Mouse (Mus musculus) spleen, postnatal 4 days (tissue): Measurements from ENCODE around the gene Tmem184b.
A peak's percentile ranks its signal among the peaks of the same experiment; 100 is the strongest.

Experiments
- DNase-seq, 2 experiments: peaks; one replicate each; pipeline ENCODE4 v3.0.0; 2022; ENCODE audit warnings: low spot score in 2 of 2

Gene Tmem184b

DNA sequence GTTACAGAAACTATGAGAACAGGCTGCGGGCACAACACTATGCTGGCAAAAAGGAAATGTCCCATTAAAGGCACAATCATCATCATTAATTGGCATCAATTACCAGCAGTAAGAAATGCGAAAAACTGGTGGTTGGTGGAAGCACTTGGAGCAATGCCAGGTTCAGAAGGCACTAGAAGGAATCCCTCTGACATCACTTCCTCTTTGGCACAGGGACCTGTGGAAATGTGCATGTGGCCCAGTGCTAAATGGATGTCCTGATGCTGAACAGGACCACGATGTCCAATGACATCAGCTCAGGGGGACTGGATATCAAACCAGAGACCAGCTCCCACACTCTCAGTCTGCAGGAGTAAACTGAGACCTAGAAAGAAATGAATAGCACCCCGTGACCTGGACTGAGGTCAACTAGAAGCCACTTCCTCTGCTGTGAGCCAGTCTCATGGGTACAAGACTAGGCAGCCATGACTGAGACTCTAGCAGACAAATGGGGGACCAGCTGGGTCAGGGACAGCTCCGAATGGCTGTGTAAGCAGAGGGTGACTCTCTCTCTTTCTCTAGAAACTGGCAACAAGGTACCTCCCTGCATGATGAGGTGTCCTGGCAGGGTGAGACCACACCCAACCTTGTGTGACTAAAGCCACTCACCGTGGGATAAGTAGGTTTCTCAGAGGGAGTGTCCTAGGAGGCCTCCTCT is 60.6 kb downstream of the Tmem184b start:
- DNase-seq: peak in 1 of 2 experiments; percentile 56

DNA sequence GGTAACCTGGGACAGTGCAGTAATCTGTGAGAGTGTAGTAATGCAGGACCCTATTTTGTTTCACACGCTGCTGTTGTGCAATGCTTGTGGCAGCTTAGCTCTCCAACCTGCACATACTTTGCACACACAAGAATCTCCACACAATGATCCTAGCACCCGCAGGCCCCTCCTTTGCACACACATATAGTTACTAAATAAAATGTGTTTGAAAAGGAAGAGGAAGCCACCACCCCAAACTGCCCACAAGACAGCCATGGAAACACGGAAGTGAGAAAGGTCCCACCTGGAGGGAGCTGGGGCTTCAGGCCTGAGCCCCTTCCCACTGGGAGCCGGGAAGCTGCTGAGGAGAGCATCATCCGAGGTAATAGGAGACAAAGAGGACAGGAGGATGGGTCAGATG is 64.4 kb downstream of the Tmem184b start:
- no peak for DNase-seq

DNA sequence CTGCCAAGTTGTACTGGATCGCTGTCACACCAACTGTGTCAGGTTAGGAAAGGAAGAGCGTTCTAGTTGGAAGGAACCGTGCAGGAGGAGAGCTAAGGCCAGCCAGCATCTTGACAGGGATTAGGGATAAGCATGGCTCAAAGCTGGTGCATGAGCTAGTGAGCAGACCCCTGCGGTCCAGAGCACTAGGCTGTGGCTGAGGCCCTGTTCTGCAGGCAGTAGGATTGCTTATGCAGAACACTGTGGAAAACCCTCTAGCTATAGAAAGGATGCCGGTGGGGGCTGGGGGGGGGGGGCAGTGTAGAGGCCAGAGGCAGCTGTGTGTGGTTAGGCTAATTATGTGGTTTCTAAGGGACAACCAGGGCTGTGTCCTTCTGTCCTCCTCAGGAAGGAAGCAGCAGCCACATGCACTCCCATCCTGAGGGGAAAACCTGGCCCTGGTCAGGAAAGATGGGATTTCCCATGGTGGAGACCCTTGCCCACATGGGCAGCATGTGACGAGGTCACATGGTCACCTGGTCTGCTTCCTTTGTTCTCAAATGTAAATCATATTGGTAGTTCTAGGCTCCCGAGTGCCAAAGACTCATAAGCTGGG is 68.2 kb downstream of the Tmem184b start:
- DNase-seq: no peak

DNA sequence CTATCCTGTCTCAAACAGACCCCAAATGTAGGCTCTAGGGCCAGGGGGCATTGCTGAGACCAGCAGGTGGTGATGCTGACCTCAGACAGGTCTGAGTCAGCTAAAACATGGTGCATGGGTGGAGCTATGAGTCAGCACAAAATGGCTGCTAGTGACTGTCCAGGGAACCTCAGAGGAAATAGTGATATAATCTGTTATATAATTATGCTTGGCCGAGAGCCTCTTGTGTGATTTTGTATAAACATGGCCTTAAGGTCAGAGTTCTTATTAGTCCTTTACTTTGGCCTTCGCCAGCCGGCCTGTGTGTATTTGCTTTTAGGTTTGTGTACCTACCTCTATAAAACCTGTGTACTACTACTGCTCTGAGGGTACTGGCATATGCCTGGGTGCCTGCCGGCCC is 70.0 kb downstream of the Tmem184b start:
- DNase-seq: no peak

DNA sequence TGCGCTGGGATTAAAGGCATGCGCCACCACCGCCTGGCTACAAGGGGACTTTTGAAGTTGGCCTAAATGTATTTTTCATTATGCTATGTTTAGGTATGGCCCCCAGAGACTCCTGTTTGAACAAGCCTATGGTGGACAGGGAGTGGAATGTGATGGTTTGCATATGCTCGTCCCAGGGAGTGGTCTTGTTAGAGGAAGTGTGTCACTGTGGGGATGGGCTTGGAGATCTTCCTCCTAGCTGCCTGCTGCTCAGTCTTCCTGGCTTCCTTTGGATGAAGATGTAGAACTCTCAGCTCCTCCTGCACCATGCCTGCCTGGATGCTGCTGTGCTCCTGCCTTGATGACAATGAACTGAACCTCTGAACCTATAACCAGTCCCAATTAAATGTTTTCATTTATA is 72.8 kb downstream of the Tmem184b start:
- no peak for DNase-seq

DNA sequence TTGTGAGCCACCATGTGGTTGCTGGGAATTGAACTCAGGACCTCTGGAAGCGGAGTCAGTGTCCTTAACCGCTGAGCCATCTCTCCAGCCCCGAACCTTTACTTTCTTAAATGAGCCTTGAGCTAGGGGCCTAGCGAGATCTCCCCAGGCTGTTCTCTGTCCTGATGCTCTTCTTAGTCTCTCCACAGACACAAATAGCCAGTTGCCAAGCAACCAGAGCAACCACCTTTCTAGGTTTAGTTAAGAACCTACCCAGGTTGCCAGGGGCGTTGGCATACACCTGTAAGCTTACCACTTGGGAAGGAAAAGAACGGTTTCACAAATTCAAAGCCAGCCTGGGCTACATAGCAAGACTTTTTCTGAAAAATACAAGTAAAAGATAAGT is 73.4 kb downstream of the Tmem184b start:
- DNase-seq: no peak

DNA sequence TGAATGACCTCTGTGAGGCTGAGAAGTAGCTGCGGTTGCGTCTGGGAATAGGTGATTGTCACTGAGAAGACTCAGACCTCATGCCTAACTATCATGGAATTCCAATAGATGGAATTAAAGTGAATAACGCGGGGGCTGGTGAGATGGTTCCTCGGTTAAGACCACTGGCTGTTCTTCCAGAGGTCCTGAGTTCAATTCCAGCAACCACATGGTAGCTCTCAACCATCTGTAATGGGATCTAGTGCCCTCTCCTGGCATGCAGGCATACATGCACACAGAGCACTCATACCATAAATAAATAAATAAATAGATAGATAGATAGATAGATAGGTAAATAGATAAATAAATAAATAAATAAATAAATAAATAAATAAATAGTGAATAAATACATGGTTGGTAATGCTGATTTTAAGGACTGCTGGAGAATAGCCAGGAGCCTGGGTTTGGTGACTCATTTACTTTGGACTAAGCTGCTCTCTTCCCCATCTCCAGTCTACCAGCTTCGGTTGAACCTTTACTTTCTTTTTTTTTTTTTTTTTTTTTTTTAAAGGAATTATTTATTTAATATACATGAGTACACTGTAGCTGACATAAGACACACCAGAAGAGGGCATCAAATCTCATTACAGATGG is 73.9 kb downstream of the Tmem184b start:
- DNase-seq: no peak

DNA sequence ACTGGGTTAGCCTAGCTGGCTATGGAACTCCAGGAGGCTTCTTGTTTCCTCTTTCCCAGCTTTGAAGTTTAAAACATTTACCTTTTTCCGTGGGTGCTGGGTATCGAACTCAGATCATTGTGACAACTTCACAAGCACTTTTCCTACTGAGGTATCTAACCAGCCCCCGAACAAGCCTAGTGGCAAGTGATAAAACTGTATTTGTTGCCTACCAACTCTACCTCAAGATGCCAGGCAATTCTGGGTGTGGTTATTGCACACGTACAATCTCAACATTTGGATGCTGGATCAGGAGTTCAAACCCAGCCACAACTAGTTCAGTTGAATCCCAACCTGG is 74.5 kb downstream of the Tmem184b start:
- no peak for DNase-seq

DNA sequence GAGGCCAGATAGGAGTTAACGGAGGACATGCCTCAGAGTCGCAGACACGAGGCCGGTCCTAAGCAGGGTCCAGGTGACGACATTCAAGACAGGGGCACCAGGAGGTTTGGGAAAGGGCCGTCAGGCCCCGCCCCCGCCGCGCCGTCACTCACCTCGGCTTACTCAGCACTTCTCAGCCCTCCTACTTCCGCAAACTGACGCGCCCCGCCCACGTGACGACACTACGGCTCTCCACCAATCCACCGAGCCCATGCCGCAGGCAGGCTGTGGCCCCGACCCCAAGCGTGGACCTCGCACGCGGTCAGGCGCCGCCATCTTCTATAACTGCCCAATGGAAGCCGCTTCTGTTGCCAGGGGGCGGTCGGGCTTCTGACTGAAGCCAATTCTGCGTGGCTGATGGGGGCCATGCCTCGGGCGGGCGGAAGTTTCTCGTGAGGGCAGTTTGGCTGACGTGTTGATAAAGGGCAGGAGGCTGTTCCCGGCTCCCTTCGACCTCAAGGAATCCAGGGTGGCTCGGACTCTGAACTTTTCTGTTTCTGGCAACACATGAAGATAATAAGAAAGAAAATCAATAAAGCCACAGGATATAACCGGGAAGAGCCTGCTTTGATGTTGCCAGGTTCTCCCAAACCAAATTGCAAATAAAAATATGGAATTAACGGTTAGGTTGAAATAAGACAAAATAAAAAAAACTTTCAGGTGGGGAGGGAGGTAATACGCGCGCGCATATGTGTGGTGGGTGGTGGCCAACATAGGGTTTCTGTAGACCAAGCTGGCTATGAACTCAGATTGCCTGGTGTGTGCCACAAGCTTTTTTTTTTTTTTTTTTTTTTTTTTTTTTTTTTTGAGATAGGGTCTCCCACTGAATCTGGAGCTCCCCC is 75.1 kb downstream of the Tmem184b start, which contains the start of gene Pla2g6:
Gene Pla2g6 (minus strand): TSS at position 333 of the 881 bp plus-strand sequence.
- DNase-seq: peak; percentile 97 to 98

DNA sequence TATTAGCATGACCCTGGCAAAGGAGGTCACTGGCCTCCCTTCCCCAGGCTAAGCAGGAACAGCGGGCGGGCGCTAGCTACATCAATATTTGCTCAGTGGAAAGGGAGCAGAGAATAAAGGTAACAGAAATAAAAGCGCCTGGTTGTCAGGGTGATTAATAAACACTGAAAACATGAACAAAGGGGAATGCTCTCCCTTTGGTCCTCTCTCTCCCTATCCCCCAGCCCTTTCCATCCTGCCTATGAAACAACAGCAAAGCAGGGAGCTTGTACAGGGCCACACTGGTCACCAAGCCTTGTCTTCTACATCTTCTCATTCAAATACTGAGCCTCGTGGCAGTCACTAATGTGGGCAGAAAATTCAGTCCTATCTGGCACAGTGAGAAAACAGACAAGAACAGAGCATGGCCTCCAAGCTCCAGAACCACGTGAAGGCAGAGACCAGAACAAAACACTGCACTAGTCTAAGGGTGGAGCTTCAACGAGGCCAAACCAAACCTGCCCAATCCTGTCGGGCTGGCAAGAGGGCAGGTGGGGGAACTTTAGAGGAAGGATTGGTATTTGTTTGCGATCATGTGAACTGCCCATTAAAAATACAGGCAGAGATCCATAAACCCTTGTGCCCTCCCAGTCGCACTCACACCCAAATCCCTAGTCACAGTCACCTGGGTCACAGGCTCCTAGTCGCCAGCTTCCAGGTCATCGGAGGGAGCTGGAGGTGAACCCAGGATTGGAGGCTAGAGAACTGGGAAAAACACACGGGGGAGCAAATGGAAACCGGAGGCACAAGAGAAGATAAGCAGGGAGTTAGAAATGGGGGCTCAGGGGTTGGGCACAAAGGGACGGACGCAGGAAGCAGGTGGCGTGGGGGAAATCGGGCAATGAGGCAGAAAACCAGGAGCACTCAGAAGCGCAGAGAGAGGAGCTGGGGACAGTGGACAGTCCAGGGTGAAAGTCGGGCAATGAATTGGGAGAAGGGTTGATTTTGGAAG is 76.1 kb downstream of the Tmem184b start:
- DNase-seq: peak in 1 of 2 experiments; percentile 69

DNA sequence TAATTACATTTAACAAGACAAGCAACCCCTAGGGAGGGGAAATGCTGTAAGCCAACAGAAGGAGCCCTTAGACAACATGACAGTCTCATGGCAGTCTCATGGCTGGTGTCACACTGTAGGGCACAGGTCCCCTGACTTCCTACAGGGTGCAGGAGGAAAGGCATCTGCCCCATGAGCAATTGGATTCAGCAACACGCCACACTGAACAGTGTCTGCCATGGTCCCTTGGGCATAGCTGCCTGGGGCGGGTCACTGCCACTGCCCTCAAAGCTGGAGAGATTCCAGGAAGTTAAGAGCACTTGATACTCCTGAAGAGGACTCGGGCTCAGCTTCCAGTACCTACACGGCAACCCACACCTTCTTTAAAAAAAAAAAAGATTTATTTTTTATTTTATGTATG is 77.1 kb downstream of the Tmem184b start:
- DNase-seq: no peak

DNA sequence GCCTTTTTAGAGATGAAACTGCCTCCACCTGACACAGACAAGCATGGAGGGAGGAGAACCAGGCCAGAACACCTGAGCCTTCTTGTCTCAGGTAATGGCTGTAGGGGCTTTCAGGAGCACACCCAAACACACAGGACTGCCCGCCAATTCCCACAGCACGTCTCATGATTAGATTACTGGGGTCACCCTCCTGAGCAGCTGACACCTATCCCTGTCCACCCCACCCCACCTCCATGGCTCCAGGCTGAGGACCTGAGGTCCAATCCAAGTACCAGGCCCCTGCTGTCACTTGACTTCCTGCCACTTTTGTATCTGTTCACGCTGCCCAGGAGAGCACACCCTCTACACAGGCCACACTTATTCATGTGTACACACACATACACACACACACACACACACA is 77.6 kb downstream of the Tmem184b start:
- DNase-seq: no peak

DNA sequence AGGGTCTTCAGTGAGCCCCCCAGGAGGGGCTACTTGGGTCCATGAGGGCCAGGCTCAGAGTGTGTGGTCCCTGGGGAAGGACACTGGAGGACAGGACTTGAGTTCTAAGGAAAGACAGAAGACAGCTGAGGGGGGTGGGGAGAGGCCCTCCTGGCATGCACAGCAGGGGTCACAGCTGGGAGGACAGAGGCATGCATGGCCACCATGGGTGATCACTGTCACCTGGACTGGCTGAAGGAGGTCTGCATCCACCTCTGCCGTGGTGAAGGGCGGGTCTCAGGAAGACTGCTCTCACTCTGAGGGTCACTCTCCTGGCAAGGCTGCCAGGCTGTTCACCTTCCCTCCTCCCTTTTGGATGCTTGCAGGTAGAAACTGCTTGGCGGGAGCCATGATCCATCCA is 79.0 kb downstream of the Tmem184b start:
- DNase-seq: no peak

DNA sequence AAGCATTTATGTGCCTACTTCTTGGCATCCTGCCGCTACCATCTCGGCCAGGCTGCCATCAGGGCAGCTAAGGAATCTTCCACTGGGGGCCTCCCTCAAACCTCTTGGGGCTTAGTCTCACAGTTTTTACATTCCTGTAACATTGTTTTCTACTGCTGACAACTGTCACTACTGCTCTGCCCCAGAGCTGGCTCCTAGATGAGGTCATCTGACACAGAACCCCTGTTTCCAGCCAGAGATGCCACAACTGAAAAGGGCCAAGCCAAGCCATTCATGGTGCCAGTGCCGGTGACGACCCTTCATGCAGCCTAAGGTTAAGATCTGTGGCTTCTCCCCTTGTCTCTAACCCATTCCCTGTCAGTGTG is 79.6 kb downstream of the Tmem184b start:
- no peak for DNase-seq

DNA sequence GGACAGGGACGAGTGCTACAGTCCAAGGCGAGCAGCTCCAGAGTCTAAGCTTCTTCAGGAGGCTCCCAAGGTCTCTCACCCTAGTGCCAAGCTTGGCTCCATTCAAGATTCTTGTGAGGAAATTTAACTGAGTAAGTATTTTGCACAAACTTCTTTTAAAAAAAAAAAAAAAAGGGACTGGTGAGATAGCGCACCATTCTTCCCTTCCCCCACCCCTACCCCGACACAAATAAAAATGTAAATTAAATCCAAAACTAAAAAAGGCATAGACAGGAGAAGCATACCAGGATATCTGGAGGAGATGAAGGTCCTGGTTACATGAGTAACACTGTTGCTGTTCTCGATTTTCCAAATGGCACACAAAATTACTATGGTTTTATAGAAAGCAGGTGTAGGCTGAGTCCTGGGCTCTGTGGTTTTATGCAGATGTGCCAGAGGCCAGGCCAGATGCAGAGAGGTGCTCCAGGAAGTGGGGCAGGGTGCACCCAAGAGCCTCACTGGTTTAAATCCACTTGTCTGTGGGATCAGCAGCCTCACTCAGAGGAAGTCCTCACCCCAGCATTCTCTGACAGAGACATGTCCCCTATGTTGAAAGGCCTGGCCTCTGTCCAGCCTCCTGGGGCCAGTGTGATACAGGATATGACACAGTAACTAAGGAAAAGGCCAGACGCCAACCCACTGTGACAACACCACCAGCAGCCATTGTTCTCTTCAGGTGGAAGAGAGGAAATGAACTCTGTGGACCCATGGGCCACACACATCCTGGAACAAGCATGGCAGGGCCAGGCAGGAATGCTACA is 80.2 kb downstream of the Tmem184b start:
- DNase-seq: peak; percentile 55 to 70

DNA sequence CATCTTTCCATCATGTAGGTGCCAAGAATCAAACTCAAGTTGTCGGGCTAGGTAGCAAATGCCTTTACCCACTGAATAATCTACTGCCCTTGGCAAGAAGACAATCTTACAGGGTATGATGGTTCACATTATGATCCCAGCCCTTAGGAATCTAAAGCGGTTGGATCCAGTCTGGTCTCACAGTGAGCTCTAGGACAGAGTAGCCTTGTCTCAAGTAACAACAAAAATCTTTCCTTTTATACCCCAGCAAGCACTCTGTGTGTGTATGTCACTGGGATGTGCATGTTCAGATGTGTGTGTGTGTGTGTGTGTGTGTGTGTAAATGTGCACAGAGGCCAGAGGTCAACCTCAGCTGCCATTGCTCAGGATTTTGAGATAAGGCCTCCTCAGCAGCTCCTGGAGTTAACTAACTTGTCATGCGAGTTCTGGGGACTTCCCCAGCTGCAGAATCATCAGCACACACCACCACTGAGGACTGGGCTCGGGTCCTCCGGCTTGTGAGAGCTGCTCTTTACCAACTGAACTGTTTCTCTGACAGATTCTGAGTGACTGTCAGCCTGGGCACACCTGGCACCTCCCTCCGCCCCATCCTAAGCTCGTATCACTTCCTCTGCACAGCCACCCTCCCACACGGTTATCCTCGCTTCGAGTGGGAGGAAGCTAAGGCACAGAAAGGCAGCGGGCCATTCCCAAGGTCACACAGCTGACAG is 80.9 kb downstream of the Tmem184b start:
- no peak for DNase-seq

DNA sequence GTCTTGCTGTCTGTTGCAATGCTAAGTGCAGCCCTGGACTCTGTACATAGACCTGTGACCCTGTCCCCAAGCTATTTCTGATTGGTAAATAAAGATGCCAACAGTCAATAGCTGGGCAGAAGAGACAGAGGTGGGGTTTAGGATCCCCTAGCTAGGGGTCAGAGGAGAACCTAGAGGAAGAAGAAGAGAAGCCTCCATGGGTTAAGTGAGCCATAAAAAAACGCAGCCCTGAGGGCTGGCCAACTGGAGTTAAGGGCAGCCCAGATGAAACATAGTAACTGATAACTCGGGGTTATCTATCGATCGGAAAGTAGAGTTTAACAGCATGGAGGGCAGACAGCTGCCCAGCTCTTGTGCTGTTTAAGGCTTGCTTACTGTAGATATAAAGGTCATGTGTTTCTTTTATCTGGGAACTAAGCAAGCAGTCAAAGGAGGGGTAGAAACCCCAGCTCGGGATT is 81.6 kb downstream of the Tmem184b start:
- no peak for DNase-seq

DNA sequence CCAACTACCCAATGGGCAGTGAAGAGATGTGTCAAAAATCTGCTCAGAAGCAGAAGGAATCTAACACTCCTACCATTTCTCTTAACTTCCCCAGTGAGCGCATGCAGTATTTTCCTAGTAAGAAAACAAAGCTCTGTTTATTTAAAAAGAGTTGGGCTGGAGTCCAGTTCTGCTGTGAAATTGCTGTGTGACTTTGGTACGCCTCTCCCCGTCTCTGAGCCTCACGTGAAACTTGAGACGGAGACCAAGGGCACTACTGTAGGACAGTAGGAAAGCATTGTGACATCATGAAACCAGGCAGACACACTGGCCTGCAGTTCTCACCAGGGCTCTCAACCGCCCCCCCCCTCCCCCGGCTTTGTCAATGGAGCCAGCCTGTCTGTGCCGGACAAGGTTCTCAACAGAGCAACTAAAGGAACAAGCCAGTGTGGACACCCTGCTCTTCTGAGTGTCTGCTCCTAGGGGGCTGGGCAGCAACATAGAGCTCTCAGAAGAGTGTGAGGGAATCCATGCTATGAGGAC is 89.5 kb downstream of the Tmem184b start:
- DNase-seq: no peak
